ENCODE assay signal across 44 mouse cellular contexts in the genomic region with DNA sequence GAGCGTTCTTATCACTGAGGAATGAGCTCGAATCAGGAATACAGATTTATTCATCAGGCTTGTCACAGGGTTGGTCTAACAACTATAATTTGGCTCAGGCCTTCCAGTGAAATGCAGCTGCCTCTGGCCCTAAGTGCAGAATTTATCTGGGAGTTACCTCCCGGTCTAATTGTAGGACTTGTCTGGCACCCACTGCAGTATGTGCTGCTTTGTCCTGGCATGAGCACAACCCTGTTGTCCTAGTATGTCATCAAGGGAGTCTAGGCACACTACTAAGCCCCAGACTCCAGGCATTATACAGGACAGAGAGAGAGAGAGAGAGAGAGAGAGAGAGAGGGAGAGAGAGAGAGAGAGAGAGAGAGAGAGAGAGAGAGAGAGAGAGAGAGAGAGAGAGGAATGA. TPM values are rescaled to one million over a fixed set of nuclear protein-coding genes. Genes with fewer than 3 reads are reported as not detected.
"Had no signal": no experiment of that assay in that cellular context is flagged by ENCODE, and none has a peak within 500 bp of the region (broad histone marks: within the 10 kb centered on the region; RNA-seq: fewer than 3 reads in every experiment).

No protein-coding gene starts in this region.

- H3K27me3 ChIP-seq: heart, embryonic 12.5 days; heart, embryonic 13.5 days; heart, embryonic 15.5 days; hindbrain, embryonic 12.5 days; hindbrain, embryonic 15.5 days; intestine, embryonic 15.5 days; kidney, embryonic 15.5 days had no signal

- H3K9ac ChIP-seq: heart, embryonic 12.5 days; heart, embryonic 13.5 days; heart, embryonic 15.5 days; hindbrain, embryonic 12.5 days; hindbrain, embryonic 13.5 days; hindbrain, embryonic 14.5 days; hindbrain, embryonic 15.5 days; intestine, embryonic 15.5 days; kidney, embryonic 15.5 days had no signal

- H3K4me1 ChIP-seq: heart, embryonic 10.5 days; heart, embryonic 12.5 days; heart, embryonic 13.5 days; heart, embryonic 15.5 days; hindbrain, embryonic 10.5 days; hindbrain, embryonic 12.5 days; hindbrain, embryonic 13.5 days; hindbrain, embryonic 15.5 days; intestine, embryonic 15.5 days; kidney, embryonic 15.5 days had no signal

- H3K4me3 ChIP-seq: heart, embryonic 10.5 days; heart, embryonic 12.5 days; heart, embryonic 13.5 days; heart, embryonic 15.5 days; hindbrain, embryonic 10.5 days; hindbrain, embryonic 12.5 days; hindbrain, embryonic 13.5 days; hindbrain, embryonic 15.5 days; intestine, embryonic 15.5 days; kidney, embryonic 15.5 days; layer of hippocampus, adult 2 months; left cerebral cortex, adult 2 months had no signal

- H3K27ac ChIP-seq: heart, embryonic 10.5 days; heart, embryonic 13.5 days; heart, embryonic 15.5 days; hindbrain, embryonic 10.5 days; hindbrain, embryonic 12.5 days; hindbrain, embryonic 13.5 days; hindbrain, embryonic 14.5 days; hindbrain, embryonic 15.5 days; hindbrain, postnatal 0 days; intestine, embryonic 15.5 days; kidney, embryonic 15.5 days; kidney, postnatal 0 days; layer of hippocampus, adult 2 months; left cerebral cortex, adult 2 months had no signal

- ATAC-seq: hindbrain, embryonic 16.5 days; hindbrain, postnatal 0 days; inflammation-experienced regulatory T-cells, adult 6 months; intestine, embryonic 15.5 days; intestine, embryonic 16.5 days; intestine, postnatal 0 days had no signal

- DNase-seq: heart, postnatal 36 days; heart, postnatal 4 days; kidney, adult 11 months; kidney, adult 18-20 months; kidney, adult 2 months; kidney, adult 8-10 months; kidney, adult 9 months; kidney, postnatal 10 days; kidney, postnatal 14 days; kidney, postnatal 25 days; kidney, postnatal 36 days; kidney, postnatal 4 days; layer of hippocampus, adult 9-11 months; layer of hippocampus, postnatal 36 days had no signal

- H3K9me3 ChIP-seq: heart, embryonic 10.5 days; heart, embryonic 12.5 days; heart, embryonic 13.5 days; heart, embryonic 15.5 days; hindbrain, embryonic 10.5 days; hindbrain, embryonic 12.5 days; hindbrain, embryonic 13.5 days; hindbrain, embryonic 15.5 days; intestine, embryonic 15.5 days; kidney, embryonic 15.5 days had no signal

- H3K4me2 ChIP-seq: heart, embryonic 11.5 days; heart, embryonic 12.5 days; heart, embryonic 13.5 days; heart, embryonic 15.5 days; hindbrain, embryonic 12.5 days; hindbrain, embryonic 13.5 days; hindbrain, embryonic 14.5 days; hindbrain, embryonic 15.5 days; intestine, embryonic 15.5 days; kidney, embryonic 15.5 days had no signal

- H3K36me3 ChIP-seq: heart, embryonic 10.5 days; heart, embryonic 12.5 days; heart, embryonic 13.5 days; heart, embryonic 15.5 days; hindbrain, embryonic 10.5 days; hindbrain, embryonic 12.5 days; hindbrain, embryonic 13.5 days; hindbrain, embryonic 15.5 days; intestine, embryonic 15.5 days; kidney, embryonic 15.5 days had no signal

RNA-seq across cellular contexts. Expression of gene Smco3, which starts 2.1 kb away (rescaled TPM):
- total RNA-seq: heart, postnatal 36 days; hematopoietic stem cell, adult 5-6 weeks had no signal
- polyA plus RNA-seq: heart, embryonic 10.5 days; heart, embryonic 11.5 days; heart, embryonic 12.5 days; heart, embryonic 14.5 days; heart, embryonic 15.5 days; heart, embryonic 16.5 days; hindbrain, embryonic 10.5 days; hindbrain, embryonic 11.5 days; large intestine, adult 2 months had no signal

RNA-seq across cellular contexts. Expression of gene Art4, which starts 20.2 kb away (rescaled TPM):
- total RNA-seq: layer of hippocampus, adult 18-20 months; layer of hippocampus, adult 2 months; layer of hippocampus, postnatal 14 days; layer of hippocampus, postnatal 25 days; layer of hippocampus, postnatal 36 days; left cerebral cortex, adult 18-20 months; left cerebral cortex, adult 2 months; left cerebral cortex, adult 8-10 months had no signal
